Mouse (Mus musculus) bone marrow, adult 2 months (tissue): ENCODE measurements around the gene Cfap77. TPM values are rescaled to one million over a fixed set of nuclear protein-coding genes. Genes with fewer than 3 reads are reported as not detected.

Experiments
- H3K27ac ChIP-seq: fragments of 200-500 bp; 2 replicates; pipeline ENCODE4 v1.5.1; 2012; ENCODE audit warnings: low read depth, mild to moderate bottlenecking, control low read depth, inconsistent platforms, low read length; ENCODE audit not compliant: control insufficient read depth, poor library complexity, insufficient read depth
- H3K4me1 ChIP-seq: fragments of 200-500 bp; 2 replicates; pipeline ENCODE4 v1.6.1; 2011; ENCODE audit warnings: low read length; ENCODE audit not compliant: control insufficient read depth, insufficient read depth
- H3K4me3 ChIP-seq: fragments of 200-500 bp; replicated peaks from 2 replicates; pipeline ENCODE3; 2011; ENCODE audit warnings: mild to moderate bottlenecking, low read depth, low read length, control low read depth; ENCODE audit not compliant: control insufficient read depth
- CTCF ChIP-seq: fragments of 200-500 bp; IDR thresholded peaks from 2 replicates; pipeline ENCODE4 v1.5.1; 2011; ENCODE audit warnings: low read length, control low read depth; ENCODE audit not compliant: control insufficient read depth, insufficient read depth
- POLR2A ChIP-seq: fragments of 200-500 bp; IDR thresholded peaks from 2 replicates; pipeline ENCODE4 v1.6.1; 2011; ENCODE audit warnings: low read depth, mild to moderate bottlenecking, control low read depth, low read length, borderline replicate concordance; ENCODE audit not compliant: control insufficient read depth
- WGBS: fragments of 180-500 bp; shearing (Covaris S2); methylation state at CpG from one replicate; pipeline ENCODE4 v1.1.7; 2018; 5-methylcytosine and 5-hydroxymethylcytosine counted together
- polyA plus RNA-seq: library from polyadenylated mRNA; stranded (reverse); fragments of >200 nt; gene quantifications from 2 replicates; pipeline ENCODE4 v1.2.4, GENCODE M21; 2011; ENCODE audit warnings: low replicate concordance; ENCODE audit not compliant: missing spikeins, insufficient read depth, insufficient read length

Cfap77 gene
- polyA plus RNA-seq, 1 experiment: not detected

- H3K4me1 ChIP-seq: no peaks in the 10 kb centered on the region
- H3K27ac ChIP-seq: no peak overlapping the region
- H3K4me3 ChIP-seq: no peak overlapping the region
- 69% methylated on average over 6 of the region's 6 CpGs for WGBS
- TF ChIP-seq CTCF (no peak), POLR2A (no peak)
Observed at GRCm38 (mm10) chr2:28945388-28945787, 109.5 kb downstream of the Cfap77 start.

DNA sequence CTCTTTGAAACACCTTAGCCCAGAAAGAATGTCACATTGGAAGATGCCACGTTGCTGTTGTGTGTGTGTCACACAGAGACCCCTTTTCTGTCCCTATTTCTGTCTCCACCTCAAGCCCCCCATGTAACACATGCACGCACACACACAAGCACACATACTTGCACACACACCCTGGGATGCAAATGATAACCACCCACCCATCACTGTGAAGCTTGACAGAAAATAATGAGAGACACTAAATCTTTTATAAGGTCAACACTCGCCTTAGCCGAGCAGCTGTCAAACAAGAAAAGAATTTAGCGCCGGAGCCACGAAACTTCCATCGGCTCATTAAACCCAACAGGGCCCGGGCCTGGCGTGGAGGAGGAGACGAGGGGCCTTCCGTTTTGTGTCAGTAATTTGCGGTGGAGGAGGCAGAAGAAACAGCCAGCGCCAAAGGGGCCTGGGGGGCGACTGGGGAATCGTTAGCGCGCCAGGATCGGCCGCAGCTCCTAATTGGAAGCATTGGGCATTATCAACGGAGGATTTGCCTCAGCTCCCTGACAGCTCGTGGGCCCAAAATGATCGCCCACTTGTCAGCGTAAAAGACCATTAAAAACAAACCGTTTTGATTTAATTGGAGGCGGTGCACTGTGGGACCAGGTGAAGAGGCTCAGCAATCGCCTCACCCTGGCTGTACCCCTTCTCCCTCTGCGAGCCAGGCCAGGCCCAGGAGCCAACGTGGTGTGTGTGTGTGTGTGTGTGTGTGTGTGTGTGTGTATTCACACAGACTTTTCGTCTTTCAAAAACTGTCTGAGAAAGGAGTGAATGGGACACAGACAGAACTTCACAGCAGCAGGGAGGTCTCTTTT is 111.0 kb downstream of the Cfap77 start:
- TF ChIP-seq POLR2A (no peak), CTCF (no peak)
- no peak overlapping the region for H3K27ac ChIP-seq
- H3K4me3 ChIP-seq: no peak overlapping the region
- H3K4me1 ChIP-seq: no peaks in the 10 kb centered on the region
- WGBS: 70% methylated on average over 30 of the region's 30 CpGs

GRCm38 (mm10) chr2:28938997-28939396 is 115.9 kb downstream of the Cfap77 start:
- Histone ChIP-seq H3K27ac (no peak overlapping the region), H3K4me3 (no peak overlapping the region), H3K4me1 (no peaks in the 10 kb centered on the region)
- 50% methylated on average over 7 of the region's 7 CpGs for WGBS
- no peak for TF ChIP-seq CTCF
- TF ChIP-seq POLR2A: no peak

GRCm38 (mm10) chr2:28930571-28930970 is 124.3 kb downstream of the Cfap77 start:
- Histone ChIP-seq H3K4me1 (no peaks in the 10 kb centered on the region), H3K4me3 (no peak overlapping the region), H3K27ac (no peak overlapping the region)
- TF ChIP-seq POLR2A: no peak
- TF ChIP-seq CTCF: no peak
- 93% methylated on average over 3 of the region's 3 CpGs for WGBS

- TF ChIP-seq CTCF (peak; percentile 75), POLR2A (no peak)
- no peaks in the 10 kb centered on the region for H3K4me1 ChIP-seq
- WGBS: under 1% methylated on average over 4 of the region's 4 CpGs
- H3K27ac ChIP-seq: no peak overlapping the region
- H3K4me3 ChIP-seq: no peak overlapping the region
Observed at GRCm38 (mm10) chr2:28923912-28924311, 131.0 kb downstream of the Cfap77 start.

GRCm38 (mm10) chr2:28919001-28919400 is 135.9 kb downstream of the Cfap77 start:
- TF ChIP-seq CTCF (no peak), POLR2A (no peak)
- 4% methylated on average over 4 of the region's 4 CpGs for WGBS

DNA sequence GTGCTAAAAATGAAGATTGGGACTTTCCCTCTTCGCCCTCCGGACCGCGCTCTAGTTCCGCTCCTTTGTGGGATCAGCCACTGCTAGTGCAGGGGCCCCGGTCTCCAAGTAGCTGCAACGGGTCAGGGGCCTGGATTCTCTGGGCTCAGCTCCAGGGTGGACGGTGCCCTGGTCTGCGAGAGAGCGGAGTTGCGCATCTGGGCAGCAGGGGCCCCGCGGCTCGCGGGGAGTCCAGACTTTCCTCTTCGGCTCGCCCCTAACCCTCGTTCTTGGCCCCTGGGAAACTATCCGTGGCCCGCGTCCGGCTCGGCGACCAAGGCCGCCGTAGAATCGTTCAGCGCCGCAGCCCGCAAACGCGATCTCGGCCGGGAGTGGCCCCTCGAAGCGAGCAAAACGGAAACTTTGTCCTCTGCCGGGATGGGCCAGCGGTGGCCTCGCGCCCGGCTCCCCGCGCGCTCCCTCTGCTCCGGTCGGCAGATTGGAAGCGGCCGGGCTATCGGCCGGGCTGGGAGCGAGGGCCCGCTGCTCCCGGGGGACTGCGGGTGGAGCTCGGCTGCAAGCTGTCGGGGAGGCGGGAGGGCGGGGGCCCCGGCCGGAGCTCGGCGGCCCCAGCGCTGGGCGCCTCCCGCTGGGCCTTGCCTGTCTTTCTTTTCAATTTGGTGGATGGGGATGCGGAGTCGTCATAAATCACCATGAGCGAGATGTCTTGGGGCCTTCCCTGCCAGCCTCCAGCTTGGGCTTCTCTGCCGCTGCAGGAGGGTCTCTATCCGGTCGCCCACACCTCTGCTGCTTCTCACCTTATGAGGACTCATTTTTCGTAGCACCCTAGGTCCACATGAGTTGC is 137.1 kb downstream of the Cfap77 start:
- H3K27ac ChIP-seq: no peak overlapping the region; the same call in 1 of the 2 replicates
- WGBS: 3% methylated on average over 73 of the region's 73 CpGs
- no peaks in the 10 kb centered on the region for H3K4me1 ChIP-seq
- TF ChIP-seq POLR2A: no peak
- TF ChIP-seq CTCF: no peak
- no peak overlapping the region for H3K4me3 ChIP-seq

More at GRCm38 (mm10) chr2:28919001-28919400, 135.9 kb downstream of the Cfap77 start:
- Histone ChIP-seq H3K4me1 (no peaks in the 10 kb centered on the region), H3K27ac (no peak overlapping the region), H3K4me3 (no peak overlapping the region)

GRCm38 (mm10) chr2:28917156-28917517 is 137.7 kb downstream of the Cfap77 start:
- Histone ChIP-seq H3K27ac (no peak overlapping the region), H3K4me1 (no peaks in the 10 kb centered on the region), H3K4me3 (no peak overlapping the region)
- TF ChIP-seq POLR2A: no peak
- no peak for TF ChIP-seq CTCF
- 13% methylated on average over 11 of the region's 11 CpGs for WGBS
